ENCODE assay signal across 9 mouse cellular contexts in genomic region chr9:29642997-29643657, GRCm38 (mm10).
A peak's percentile ranks its signal among the peaks of the same experiment; 100 is the strongest.
DNase-seq lines count a peak whose midpoint lies in the region; ATAC-seq and TF ChIP-seq lines count a peak whose summit lies in the region.
"Had no signal": no experiment of that assay in that cellular context is flagged by ENCODE, and none has a peak within 500 bp of the region (broad histone marks: within the 10 kb centered on the region; RNA-seq: fewer than 3 reads in every experiment).

No protein-coding gene starts in this region.

- no peak overlapping the region for H3K9ac ChIP-seq in kidney, embryonic 15.5 days
- no peak overlapping the region for H3K9ac ChIP-seq in forebrain, embryonic 12.5 days
- no peak overlapping the region for H3K9ac ChIP-seq in hindbrain, embryonic 11.5 days (ENCODE audit: low read depth, low read length)
- no peak overlapping the region for H3K9ac ChIP-seq in stomach, postnatal 0 days (ENCODE audit: low read length)

- no peak; the same call in 1 of the 2 replicates for ATAC-seq in kidney, embryonic 15.5 days (replicated peaks; ENCODE audit: low FRiP score)
- ATAC-seq in forebrain, embryonic 12.5 days (ENCODE audit: low FRiP score), result peak; percentile 36; the same call in 1 of the 2 replicates
- no peak for ATAC-seq in hindbrain, embryonic 11.5 days (ENCODE audit: low FRiP score)
- ATAC-seq in stomach, postnatal 0 days (ENCODE audit: low FRiP score, low TSS enrichment), result no peak

- no peak overlapping the region for H3K4me3 ChIP-seq in kidney, adult 2 months (ENCODE audit: insufficient read depth, low read depth, low read length)
- no peak overlapping the region for H3K4me3 ChIP-seq in kidney, embryonic 15.5 days (replicated peaks)
- H3K4me3 ChIP-seq in forebrain, embryonic 12.5 days (replicated peaks), result no peak overlapping the region
- no peak overlapping the region for H3K4me3 ChIP-seq in hindbrain, embryonic 11.5 days (ENCODE audit: low read depth, low read length)
- H3K4me3 ChIP-seq in stomach, postnatal 0 days (ENCODE audit: low read depth, low read length), result no peak overlapping the region
- H3K4me3 ChIP-seq: megakaryocyte, embryonic 14.5 days had no signal

- TF ChIP-seq CTCF in kidney, adult 2 months (conservative IDR thresholded peaks at IDR 0.05; ENCODE audit: insufficient read depth, insufficient read length, low read depth, low read length), result peak; percentile 68
- peak; percentile 83 for TF ChIP-seq CTCF in stomach, postnatal 0 days (IDR thresholded peaks at IDR 0.05; ENCODE audit: low read depth)

- WGBS in kidney, adult 2 months, result 15% methylated on average over 11 of the region's 11 CpGs
- 18% methylated on average over 11 of the region's 11 CpGs for WGBS in kidney, embryonic 15.5 days
- 24% methylated on average over 11 of the region's 11 CpGs for WGBS in forebrain, embryonic 12.5 days
- WGBS in hindbrain, embryonic 11.5 days, result 21% methylated on average over 11 of the region's 11 CpGs
- WGBS in stomach, postnatal 0 days, result 19% methylated on average over 11 of the region's 11 CpGs

- H3K27me3 ChIP-seq in kidney, adult 2 months (replicated peaks; ENCODE audit: control insufficient read depth, insufficient read depth, low read length), result no peaks in the 10 kb centered on the region
- no peaks in the 10 kb centered on the region for H3K27me3 ChIP-seq in kidney, embryonic 15.5 days
- H3K27me3 ChIP-seq in forebrain, embryonic 12.5 days, result peaks cover 7% of the 10 kb centered on the region; the same call in 1 of the 2 replicates
- H3K27me3 ChIP-seq in hindbrain, embryonic 11.5 days (ENCODE audit: control insufficient read depth, insufficient read depth, low read length), result no peaks in the 10 kb centered on the region
- H3K27me3 ChIP-seq in stomach, postnatal 0 days (ENCODE audit: control insufficient read depth, insufficient read depth, low read length), result no peaks in the 10 kb centered on the region
- H3K27me3 ChIP-seq: megakaryocyte, embryonic 14.5 days had no signal

- H3K27ac ChIP-seq in kidney, adult 2 months (ENCODE audit: insufficient read depth, low read depth, low read length), result no peak overlapping the region
- no peak overlapping the region for H3K27ac ChIP-seq in kidney, embryonic 15.5 days
- no peak overlapping the region for H3K27ac ChIP-seq in forebrain, embryonic 12.5 days
- H3K27ac ChIP-seq in hindbrain, embryonic 11.5 days (ENCODE audit: low read depth, low read length), result no peak overlapping the region
- H3K27ac ChIP-seq in stomach, postnatal 0 days (replicated peaks), result no peak overlapping the region

- DNase-seq in kidney, adult 2 months, result peak; percentile 37
- peak; percentile 38 for DNase-seq in c-Kit-positive CD71-negative TER-119-negative erythroid progenitor cells, embryonic 14.5 days (ENCODE audit: low read depth)
- peak; percentile 88 for DNase-seq in hindbrain, embryonic 11.5 days (ENCODE audit: low spot score)
- DNase-seq in left cerebral cortex, adult 18-20 months (ENCODE audit: low spot score in 2 of 2), result peak; percentile 89
- DNase-seq in mesoderm, embryonic 11.5 days (ENCODE audit: low read depth, low spot score), result peak; percentile 82
- peak; percentile 72 for DNase-seq in stomach, postnatal 0 days (ENCODE audit: low spot score)

- TF ChIP-seq EP300 in stomach, postnatal 0 days (optimal IDR thresholded peaks at IDR 0.05), result no peak

- H3K4me1 ChIP-seq in kidney, adult 2 months (ENCODE audit: control insufficient read depth, insufficient read depth, low read length), result no peaks in the 10 kb centered on the region
- H3K4me1 ChIP-seq in kidney, embryonic 15.5 days, result no peaks in the 10 kb centered on the region
- H3K4me1 ChIP-seq in forebrain, embryonic 12.5 days, result peaks cover 22% of the 10 kb centered on the region
- no peaks in the 10 kb centered on the region; the same call in 1 of the 2 replicates for H3K4me1 ChIP-seq in hindbrain, embryonic 11.5 days (replicated peaks; ENCODE audit: control insufficient read depth, insufficient read depth, low read length)
- H3K4me1 ChIP-seq in stomach, postnatal 0 days (replicated peaks; ENCODE audit: control insufficient read depth, insufficient read depth), result no peaks in the 10 kb centered on the region
- H3K4me1 ChIP-seq: megakaryocyte, embryonic 14.5 days had no signal

- TF ChIP-seq POLR2A in kidney, adult 2 months (IDR thresholded peaks at IDR 0.05; ENCODE audit: low read depth, low read length), result no peak

- H3K36me3 ChIP-seq in kidney, adult 2 months (ENCODE audit: control insufficient read depth, insufficient read depth, low read length), result no peaks in the 10 kb centered on the region
- H3K36me3 ChIP-seq in kidney, embryonic 15.5 days, result no peaks in the 10 kb centered on the region
- no peaks in the 10 kb centered on the region for H3K36me3 ChIP-seq in forebrain, embryonic 12.5 days (replicated peaks)
- no peaks in the 10 kb centered on the region for H3K36me3 ChIP-seq in hindbrain, embryonic 11.5 days (ENCODE audit: control insufficient read depth, insufficient read depth, low read length)
- no peaks in the 10 kb centered on the region for H3K36me3 ChIP-seq in stomach, postnatal 0 days (ENCODE audit: control insufficient read depth, insufficient read depth, low read length)

- H3K4me2 ChIP-seq in kidney, embryonic 15.5 days, result no peak overlapping the region
- no peak overlapping the region for H3K4me2 ChIP-seq in forebrain, embryonic 12.5 days
- no peak overlapping the region for H3K4me2 ChIP-seq in hindbrain, embryonic 11.5 days (replicated peaks; ENCODE audit: low read depth, low read length)
- no peak overlapping the region for H3K4me2 ChIP-seq in stomach, postnatal 0 days (replicated peaks; ENCODE audit: low read depth)

- no peaks in the 10 kb centered on the region for H3K9me3 ChIP-seq in kidney, embryonic 15.5 days (replicated peaks)
- H3K9me3 ChIP-seq in forebrain, embryonic 12.5 days, result no peaks in the 10 kb centered on the region
- no peaks in the 10 kb centered on the region for H3K9me3 ChIP-seq in hindbrain, embryonic 11.5 days (ENCODE audit: control insufficient read depth, low read length)
- no peaks in the 10 kb centered on the region for H3K9me3 ChIP-seq in stomach, postnatal 0 days (ENCODE audit: control insufficient read depth, low read length)

Comparison
In these comparisons a context has a peak if more than half of its experiments do, and no peak if none do; other contexts are left out.
1. DNase-seq: peak in every context shown above with its lines; median percentile 89 in left cerebral cortex, adult 18-20 months; 88 in hindbrain, embryonic 11.5 days; 82 in mesoderm, embryonic 11.5 days; 72 in stomach, postnatal 0 days; 38 in c-Kit-positive CD71-negative TER-119-negative erythroid progenitor cells, embryonic 14.5 days; 37 in kidney, adult 2 months.